Mouse (Mus musculus) MEL (cell line): ENCODE measurements around the gene Aftph.

ENCODE experiments used
- CTCF ChIP-seq, 3 experiments: IDR thresholded peaks in 2 of 3; conservative IDR thresholded peaks in 1 of 3; 2 replicates each; pipeline ENCODE4 v1.5.1; 2011 to 2012; ENCODE audit warnings: low read length in 3 of 3, low read depth in 2 of 3, mild to moderate bottlenecking in 2 of 3, improper control_type of control experiment in 1 of 3, inconsistent platforms in 1 of 3, mixed read lengths in 1 of 3, moderate library complexity in 1 of 3; ENCODE audit not compliant: control insufficient read depth in 1 of 3, insufficient read depth in 1 of 3, poor library complexity in 1 of 3, severe bottlenecking in 1 of 3
- ZC3H11A ChIP-seq: IDR thresholded peaks from 2 replicates; pipeline ENCODE4 v1.6.1; 2012; ENCODE audit warnings: low read depth, mild to moderate bottlenecking, inconsistent platforms, low read length, improper control_type of control experiment

GRCm38 (mm10) chr11:20734066-20734465 is 7.3 kb downstream of the Aftph start:
- TF ChIP-seq ZC3H11A (no peak), CTCF (IDR thresholded peaks at IDR 0.05 in 2 of 3, conservative IDR thresholded peaks at IDR 0.05 in 1 of 3; ENCODE audit: control insufficient read depth in 1 of 3, insufficient read depth in 1 of 3, low read depth in 2 of 3, low read length in 3 of 3, poor library complexity in 1 of 3, severe bottlenecking in 1 of 3) (no peak)
